Mouse (Mus musculus) liver, adult 2 months (tissue): ENCODE results near the gene AA986860. TPM values are rescaled to one million over a fixed set of nuclear protein-coding genes. Genes with fewer than 3 reads are reported as not detected.

Experiments used
- DNase-seq: peaks from one replicate; pipeline ENCODE4 v3.0.0-alpha.2; 2011; ENCODE audit warnings: low read depth, low spot score; ENCODE audit errors: extremely low read depth
- H3K27ac ChIP-seq: fragments of 200-500 bp; replicated peaks from 2 replicates; pipeline ENCODE4 v1.5.1; 2012; ENCODE audit warnings: low read depth, mild to moderate bottlenecking, control low read depth, inconsistent platforms, low read length; ENCODE audit not compliant: insufficient read depth
- H3K27me3 ChIP-seq: fragments of 200-500 bp; 2 replicates; pipeline ENCODE4 v1.6.1; 2012; ENCODE audit warnings: mild to moderate bottlenecking, moderate library complexity, low read length, inconsistent platforms; ENCODE audit not compliant: control insufficient read depth, insufficient read depth
- H3K36me3 ChIP-seq: fragments of 200-500 bp; 2 replicates; pipeline ENCODE4 v1.6.1; 2012; ENCODE audit warnings: low read length, inconsistent platforms; ENCODE audit not compliant: control insufficient read depth, insufficient read depth
- H3K4me1 ChIP-seq: fragments of 200-500 bp; 2 replicates; pipeline ENCODE4 v1.6.1; 2011; ENCODE audit warnings: low read length; ENCODE audit not compliant: control insufficient read depth, insufficient read depth
- H3K4me3 ChIP-seq: fragments of 200-500 bp; 2 replicates; pipeline ENCODE4 v1.5.1; 2011; ENCODE audit warnings: low read depth, mild to moderate bottlenecking, control low read depth, low read length, moderate library complexity; ENCODE audit not compliant: insufficient read depth
- H3K79me2 ChIP-seq: fragments of 200-500 bp; 2 replicates; pipeline ENCODE4 v1.6.1; 2012; ENCODE audit warnings: inconsistent platforms, mild to moderate bottlenecking, low read length, moderate library complexity; ENCODE audit not compliant: control insufficient read depth, insufficient read depth
- H3K9ac ChIP-seq: fragments of 200-500 bp; 2 replicates; pipeline ENCODE4 v1.6.1; 2012; ENCODE audit warnings: low read depth, mild to moderate bottlenecking, control low read depth, inconsistent platforms, low read length
- CTCF ChIP-seq: fragments of 200-500 bp; IDR thresholded peaks from 2 replicates; pipeline ENCODE4 v1.5.1; 2011; ENCODE audit warnings: low read depth, low read length, control low read depth
- POLR2A ChIP-seq: fragments of 200-500 bp; IDR thresholded peaks from 2 replicates; pipeline ENCODE4 v1.6.1; 2011; ENCODE audit warnings: low read length, control low read depth; ENCODE audit not compliant: insufficient read depth; ENCODE audit errors: extremely low read depth
- WGBS: fragments of 180-500 bp; shearing (Covaris S2); methylation state at CpG from one replicate; pipeline ENCODE4 v1.1.7; 2018; 5-methylcytosine and 5-hydroxymethylcytosine counted together
- polyA plus RNA-seq: library from polyadenylated mRNA; depleted of rRNA; stranded (reverse); fragments of >200 nt; gene quantifications from 2 replicates; pipeline ENCODE4 v1.2.3, GENCODE M21; 2012
- total RNA-seq: library from RNA; depleted of rRNA; stranded (reverse); fragments of >200 nt; gene quantifications from 2 replicates; pipeline ENCODE4 v1.2.3, GENCODE M21; 2014

The AA986860 gene
- total and polyA plus RNA-seq, 2 experiments: 0.18 to 0.65 TPM

- no peak overlapping the region for H3K9ac ChIP-seq
- no peak overlapping the region for H3K27ac ChIP-seq
- H3K4me3 ChIP-seq: no peak overlapping the region
- DNase-seq: no peak
- H3K79me2 ChIP-seq: peaks cover 3% of the 10 kb centered on the region; the same call in 1 of the 2 replicates
- no peaks in the 10 kb centered on the region for H3K36me3 ChIP-seq
- peaks cover 22% of the 10 kb centered on the region for H3K4me1 ChIP-seq
- WGBS: 90% methylated on average over 7 of the region's 7 CpGs
- H3K27me3 ChIP-seq: no peaks in the 10 kb centered on the region
- TF ChIP-seq CTCF: no peak
- TF ChIP-seq POLR2A: no peak
These were observed 6.1 kb downstream of the AA986860 start for GRCm38 (mm10) chr1:130737916-130738315.

- Histone ChIP-seq H3K4me1 (peaks cover 19% of the 10 kb centered on the region), H3K27me3 (no peaks in the 10 kb centered on the region), H3K36me3 (no peaks in the 10 kb centered on the region), H3K79me2 (peaks cover 3% of the 10 kb centered on the region; the same call in 1 of the 2 replicates), H3K9ac (no peak overlapping the region), H3K27ac (no peak overlapping the region), H3K4me3 (no peak overlapping the region)
- no peak for DNase-seq
- WGBS: 94% methylated on average over 3 of the region's 3 CpGs
- TF ChIP-seq POLR2A (no peak), CTCF (no peak)
These were observed 6.9 kb downstream of the AA986860 start for GRCm38 (mm10) chr1:130738551-130739106.

GRCm38 (mm10) chr1:130739636-130740035 is 7.9 kb downstream of the AA986860 start:
- H3K36me3 ChIP-seq: no peaks in the 10 kb centered on the region
- H3K27ac ChIP-seq: no peak overlapping the region
- peaks cover 3% of the 10 kb centered on the region; the same call in 1 of the 2 replicates for H3K79me2 ChIP-seq
- H3K4me3 ChIP-seq: no peak overlapping the region
- H3K27me3 ChIP-seq: no peaks in the 10 kb centered on the region
- H3K4me1 ChIP-seq: peaks cover 13% of the 10 kb centered on the region
- TF ChIP-seq CTCF (no peak), POLR2A (no peak)
- H3K9ac ChIP-seq: no peak overlapping the region
- WGBS: 18% methylated on average over 3 of the region's 3 CpGs
- DNase-seq: no peak

- WGBS: 63% methylated on average over 4 of the region's 4 CpGs
- Histone ChIP-seq H3K9ac (no peak overlapping the region), H3K79me2 (peaks cover 2% of the 10 kb centered on the region; the same call in 1 of the 2 replicates), H3K4me1 (peaks cover 12% of the 10 kb centered on the region), H3K4me3 (no peak overlapping the region), H3K27me3 (no peaks in the 10 kb centered on the region), H3K27ac (no peak overlapping the region), H3K36me3 (no peaks in the 10 kb centered on the region)
- peak; percentile 36 for DNase-seq
- TF ChIP-seq CTCF (no peak), POLR2A (no peak)
These were observed 8.5 kb downstream of the AA986860 start for GRCm38 (mm10) chr1:130740227-130740648.

GRCm38 (mm10) chr1:130740781-130741720 is 9.3 kb downstream of the AA986860 start:
- Histone ChIP-seq H3K9ac (0 out of 2 replicates have a peak overlapping the region, but pooled peaks have one; percentile 0), H3K79me2 (no peaks in the 10 kb centered on the region), H3K4me1 (peaks cover 12% of the 10 kb centered on the region), H3K27ac (0 out of 2 replicates have a peak overlapping the region, but pooled peaks have one; percentile 15), H3K27me3 (no peaks in the 10 kb centered on the region), H3K4me3 (no peak overlapping the region), H3K36me3 (no peaks in the 10 kb centered on the region)
- DNase-seq: peak; percentile 43
- no peak for TF ChIP-seq CTCF
- no peak for TF ChIP-seq POLR2A
- WGBS: 65% methylated on average over 15 of the region's 15 CpGs
